Mouse (Mus musculus) hindlimb bud, embryonic 11.5 days (tissue): ENCODE data around the gene Pknox2.

ENCODE experiments used
- DNase-seq: peaks from one replicate; pipeline ENCODE4 v3.0.0-alpha.2; 2012; ENCODE audit warnings: low read depth, low spot score; ENCODE audit errors: extremely low spot score

The Pknox2 gene

GRCm38 (mm10) chr9:36848661-36849060 lies 298.5 kb downstream of the Pknox2 start:
- DNase-seq, result no peak

GRCm38 (mm10) chr9:36846346-36846745 lies 300.9 kb downstream of the Pknox2 start:
- no peak for DNase-seq
